Mouse (Mus musculus) cortical plate, adult 2 months (tissue): ENCODE measurements at regions not wholly inside any gene's neighbourhood (a gene's known extent, or its start where the extent isn't known, plus 50 kb on each side); places are given as distances from the start of the nearest gene placed in this dataset.

Experiments
- CTCF ChIP-seq: fragments of 200-500 bp; IDR thresholded peaks from 2 replicates; pipeline ENCODE4 v1.5.1; 2011; ENCODE audit warnings: mild to moderate bottlenecking, control low read depth, low read length; ENCODE audit not compliant: insufficient read depth; ENCODE audit errors: extremely low read depth
- POLR2A ChIP-seq: fragments of 200-500 bp; IDR thresholded peaks from 2 replicates; pipeline ENCODE4 v1.6.1; 2011; ENCODE audit warnings: mild to moderate bottlenecking, low read length, control low read depth; ENCODE audit not compliant: insufficient read depth; ENCODE audit errors: extremely low read depth

- TF ChIP-seq CTCF (no peak), POLR2A (no peak)
Measured at GRCm38 (mm10) chr4:54893288-54893687, 51.6 kb upstream of the Zfp462 start.
